Mouse (Mus musculus) testis, adult 2 months (tissue): ENCODE measurements around the gene Rpf2.

Experiments
- CTCF ChIP-seq: fragments of 200-500 bp; IDR thresholded peaks from 2 replicates; pipeline ENCODE4 v1.5.1; 2012; ENCODE audit warnings: low read depth, mild to moderate bottlenecking, inconsistent platforms, low read length, moderate library complexity; ENCODE audit not compliant: control insufficient read depth, insufficient read depth, insufficient replicate concordance
- POLR2A ChIP-seq: fragments of 200-500 bp; IDR thresholded peaks from 2 replicates; pipeline ENCODE4 v1.6.1; 2012; ENCODE audit warnings: low read depth, mild to moderate bottlenecking, inconsistent platforms, low read length, moderate library complexity; ENCODE audit not compliant: control insufficient read depth

DNA sequence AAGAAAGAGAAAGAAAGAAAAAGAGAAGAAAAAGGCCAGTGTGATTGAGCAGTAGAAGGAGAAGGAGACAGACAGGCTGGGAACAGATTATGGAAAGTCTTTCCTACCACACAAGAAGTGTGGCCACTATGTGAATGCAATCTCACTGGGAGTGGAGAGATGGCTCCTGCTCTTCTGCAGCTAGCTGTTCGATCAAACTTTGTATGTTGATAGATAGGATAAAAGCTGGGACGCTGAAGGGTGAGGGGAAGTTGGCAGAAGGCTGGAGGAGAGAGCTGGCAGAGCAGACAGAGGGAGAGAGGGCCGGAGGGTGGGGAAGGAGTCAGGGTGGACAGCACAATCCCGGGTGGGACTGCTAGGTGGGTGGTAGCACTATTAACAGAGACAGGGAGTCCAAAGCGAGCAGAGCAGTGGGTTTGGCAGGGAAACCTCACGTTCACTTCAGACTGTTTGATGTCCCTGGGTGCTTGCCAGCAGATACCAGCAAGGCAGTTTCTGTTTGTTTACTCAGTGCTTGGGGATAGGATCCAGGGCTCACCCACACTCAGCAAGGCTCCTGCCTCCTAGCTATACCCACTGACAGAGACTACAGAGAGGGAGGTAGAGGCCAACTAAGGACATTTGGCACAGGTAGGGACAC, 69.4 kb downstream of the Rpf2 start:
- TF ChIP-seq CTCF (no peak), POLR2A (no peak)
